ENCODE assay signal across 9 mouse cellular contexts in genomic region chr7:70332064-70332850, GRCm38 (mm10). TPM values are rescaled to one million over a fixed set of nuclear protein-coding genes. Genes with fewer than 3 reads are reported as not detected.
DNase-seq lines count a peak whose midpoint lies in the region; ATAC-seq and TF ChIP-seq lines count a peak whose summit lies in the region.
"Had no signal": no experiment of that assay in that cellular context is flagged by ENCODE, and none has a peak within 500 bp of the region (broad histone marks: within the 10 kb centered on the region; RNA-seq: fewer than 3 reads in every experiment).

No protein-coding gene starts in this region.

- intact Hi-C loops in left cerebral cortex, adult 2 months (cut with DNase I): loop anchor here (5.0 to 10.0 kb wide), 4 partner anchors 157 to 1747 kb away; no protein-coding TSS in a partner anchor
- intact Hi-C loops in left cerebral cortex, postnatal 25 days (cut with DNase I): loop anchor here (5.0 to 10.0 kb wide), 4 partner anchors 160 to 1957 kb away; no protein-coding TSS in a partner anchor

- 0 out of 2 replicates have a peak, but pooled peaks have one; percentile 31 for ATAC-seq in embryonic facial prominence, embryonic 12.5 days (ENCODE audit: insufficient number of reproducible peaks, insufficient read depth, low FRiP score, low TSS enrichment)
- no peak for ATAC-seq in intestine, embryonic 14.5 days (replicated peaks; ENCODE audit: low FRiP score, low TSS enrichment, low read depth)
- ATAC-seq in midbrain, postnatal 0 days (ENCODE audit: low FRiP score): no peak

- H3K9me3 ChIP-seq in embryonic facial prominence, embryonic 12.5 days: no peaks in the 10 kb centered on the region
- no peaks in the 10 kb centered on the region for H3K9me3 ChIP-seq in intestine, embryonic 14.5 days (ENCODE audit: control insufficient read depth, low read length)
- H3K9me3 ChIP-seq in midbrain, postnatal 0 days (ENCODE audit: low read length): no peaks in the 10 kb centered on the region

- 2% methylated on average over 26 of the region's 26 CpGs for WGBS in embryonic facial prominence, embryonic 12.5 days
- WGBS in intestine, embryonic 14.5 days: 9% methylated on average over 26 of the region's 26 CpGs
- WGBS in midbrain, postnatal 0 days: 6% methylated on average over 26 of the region's 26 CpGs

- H3K4me1 ChIP-seq in embryonic facial prominence, embryonic 12.5 days: peaks cover 25% of the 10 kb centered on the region
- H3K4me1 ChIP-seq in intestine, embryonic 14.5 days (replicated peaks; ENCODE audit: control insufficient read depth, insufficient read depth, low read length): peaks cover 12% of the 10 kb centered on the region
- no peaks in the 10 kb centered on the region for H3K4me1 ChIP-seq in midbrain, postnatal 0 days (ENCODE audit: insufficient read depth, low read length)

- TF ChIP-seq CTCF in left cerebral cortex, adult 2 months (IDR thresholded peaks at IDR 0.05): no peak
- TF ChIP-seq CTCF in midbrain, postnatal 0 days (IDR thresholded peaks at IDR 0.05): no peak

- DNase-seq in left cerebral cortex, adult 2 months (ENCODE audit: extremely low spot score in 1 of 2, low spot score in 2 of 2): no peak
- no peak for DNase-seq in left cerebral cortex, postnatal 25 days (ENCODE audit: low spot score in 2 of 2)
- peak; percentile 81 for DNase-seq in intestine, embryonic 14.5 days (ENCODE audit: low spot score)
- no peak for DNase-seq in midbrain, postnatal 0 days (ENCODE audit: low spot score)
- DNase-seq in left cerebral cortex, adult 9 months (ENCODE audit: low spot score in 2 of 2): no peak
- DNase-seq in layer of hippocampus, adult 8-10 months (ENCODE audit: low spot score in 2 of 2): no peak
- no peak for DNase-seq in lung, postnatal 4 days

- peak overlapping the region; percentile 27 for H3K4me3 ChIP-seq in left cerebral cortex, adult 2 months
- H3K4me3 ChIP-seq in embryonic facial prominence, embryonic 12.5 days: peak overlapping the region; percentile 39
- H3K4me3 ChIP-seq in intestine, embryonic 14.5 days (ENCODE audit: low read depth, low read length): peak overlapping the region; percentile 42
- H3K4me3 ChIP-seq in midbrain, postnatal 0 days (ENCODE audit: low read depth, low read length): peak overlapping the region; percentile 26

- peak overlapping the region; percentile 80 for H3K4me2 ChIP-seq in embryonic facial prominence, embryonic 12.5 days (replicated peaks)
- peak overlapping the region; percentile 66 for H3K4me2 ChIP-seq in intestine, embryonic 14.5 days (ENCODE audit: low read length)
- H3K4me2 ChIP-seq in midbrain, postnatal 0 days (ENCODE audit: low read depth, low read length, poor library complexity, severe bottlenecking): peak overlapping the region; percentile 43

- no peak overlapping the region for H3K27ac ChIP-seq in left cerebral cortex, adult 2 months
- H3K27ac ChIP-seq in embryonic facial prominence, embryonic 12.5 days: peak overlapping the region; percentile 69
- H3K27ac ChIP-seq in intestine, embryonic 14.5 days (ENCODE audit: low read depth): no peak overlapping the region
- peak overlapping the region; percentile 55; the same call in 1 of the 2 replicates for H3K27ac ChIP-seq in midbrain, postnatal 0 days (ENCODE audit: low read depth, low read length)

- no peaks in the 10 kb centered on the region for H3K36me3 ChIP-seq in embryonic facial prominence, embryonic 12.5 days
- no peaks in the 10 kb centered on the region for H3K36me3 ChIP-seq in intestine, embryonic 14.5 days (ENCODE audit: control insufficient read depth, insufficient read depth, low read length)
- no peaks in the 10 kb centered on the region for H3K36me3 ChIP-seq in midbrain, postnatal 0 days (ENCODE audit: insufficient read depth, low read length)

- H3K27me3 ChIP-seq in embryonic facial prominence, embryonic 12.5 days: peaks cover 73% of the 10 kb centered on the region
- H3K27me3 ChIP-seq in intestine, embryonic 14.5 days (replicated peaks; ENCODE audit: control insufficient read depth, insufficient read depth, low read length): peaks cover 93% of the 10 kb centered on the region
- peaks cover 59% of the 10 kb centered on the region for H3K27me3 ChIP-seq in midbrain, postnatal 0 days (ENCODE audit: insufficient read depth, low read length)
- H3K27me3 ChIP-seq: Patski had no signal

- peak overlapping the region; percentile 47 for H3K9ac ChIP-seq in embryonic facial prominence, embryonic 12.5 days
- H3K9ac ChIP-seq in intestine, embryonic 14.5 days (ENCODE audit: low read length): no peak overlapping the region
- peak overlapping the region; percentile 24; the same call in 1 of the 2 replicates for H3K9ac ChIP-seq in midbrain, postnatal 0 days (replicated peaks; ENCODE audit: low read length, poor library complexity, severe bottlenecking)

RNA-seq across cellular contexts. Expression of gene Nr2f2, which starts 34.3 kb away (rescaled TPM):
- total RNA-seq in left cerebral cortex, adult 2 months (2021): 10 to 100 TPM; 38.9 to 45.2 TPM
- total RNA-seq in left cerebral cortex, postnatal 25 days (2021): 10 to 100 TPM; 34.2 to 38.4 TPM
- polyA plus RNA-seq in embryonic facial prominence, embryonic 12.5 days (2016; fragmentation: Nextera tagmentation; extraction: Ambion mirVana): 96.9 and 99.0 TPM in 2 replicates
- 53.7 and 56.9 TPM in 2 replicates for polyA plus RNA-seq in intestine, embryonic 14.5 days (2014; fragmentation: Nextera tagmentation; extraction: Ambion mirVana)
- 38.9 and 43.2 TPM in 2 replicates for total RNA-seq in midbrain, postnatal 0 days (2014; rRNA removed)
- 65.4 and 81.6 TPM in 2 replicates for polyA plus RNA-seq in midbrain, postnatal 0 days (2015; fragmentation: Nextera tagmentation; extraction: Ambion mirVana)
- 10 to 100 TPM; 40.5 to 53.3 (median 45.9) TPM for total RNA-seq in layer of hippocampus, adult 8-10 months (2022)

Comparison
In these comparisons a context has a peak if more than half of its experiments do, and no peak if none do; other contexts are left out.
1. H3K27ac ChIP-seq: peak in embryonic facial prominence, embryonic 12.5 days (single experiment) and midbrain, postnatal 0 days (single experiment); none in left cerebral cortex, adult 2 months (single experiment) and intestine, embryonic 14.5 days (single experiment).
2. Peak in every context shown above with its lines, with median percentiles within 50 percentile points of each other: H3K4me3 ChIP-seq and H3K4me2 ChIP-seq.